Mouse (Mus musculus): Measurements from ENCODE around the gene Podn.

The Podn gene

GRCm38 (mm10) chr4:107967966-107968682 is 128.1 kb downstream of the Podn start, which contains the start of gene Slc1a7:
Gene Slc1a7 (plus strand): TSS chr4:107968332.
- no peak for DNase-seq (ENCODE audit: low spot score in 2 of 2)

- DNase-seq (ENCODE audit: low spot score in 2 of 2) = no peak
Observed at GRCm38 (mm10) chr4:107966416-107967109, 129.7 kb downstream of the Podn start.

All from frontal cortex, postnatal 14 days (tissue).